Mouse (Mus musculus) gastrocnemius, postnatal 25 days (tissue): ENCODE results near the gene Pde11a. TPM values are rescaled to one million over a fixed set of nuclear protein-coding genes. Genes with fewer than 3 reads are reported as not detected.
"Not testable (repeated sequence)": the region's sequence is repeated elsewhere in the genome, so short reads cannot be mapped to it uniquely, and the experiment has no call there.

Experiments used
- DNase-seq: peaks from one replicate; pipeline ENCODE4 v3.0.0; 2022
- total RNA-seq, 2 experiments: library from RNA; stranded (reverse); gene quantifications; 1 replicate in 1 of 2; 2 replicates in 1 of 2; pipeline ENCODE4 v1.2.3; 2021

The Pde11a gene
- total RNA-seq, 2 experiments from 2014 or later, result 0.08 TPM; not detected in 1

DNA sequence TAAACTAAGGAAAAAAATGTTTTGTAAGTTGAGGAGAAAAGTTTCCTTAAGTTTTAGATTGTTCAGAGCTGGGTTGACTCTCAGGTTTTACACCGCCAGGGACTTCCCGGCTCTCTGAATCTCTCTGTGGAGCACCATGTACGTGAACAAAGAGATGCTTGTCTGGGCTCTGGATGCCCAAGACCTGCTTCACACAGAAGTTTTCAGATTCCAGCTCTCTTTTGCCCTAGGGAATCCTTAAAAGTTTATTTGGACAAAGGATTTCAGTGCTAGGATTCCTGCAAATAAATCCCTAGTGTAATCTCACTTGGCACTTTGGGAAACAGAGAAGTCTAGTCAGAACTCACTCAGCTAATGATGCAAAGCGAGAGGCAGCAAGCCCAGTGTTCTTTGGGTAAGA is 348.9 kb downstream of the Pde11a start:
- DNase-seq, result no peak

DNA sequence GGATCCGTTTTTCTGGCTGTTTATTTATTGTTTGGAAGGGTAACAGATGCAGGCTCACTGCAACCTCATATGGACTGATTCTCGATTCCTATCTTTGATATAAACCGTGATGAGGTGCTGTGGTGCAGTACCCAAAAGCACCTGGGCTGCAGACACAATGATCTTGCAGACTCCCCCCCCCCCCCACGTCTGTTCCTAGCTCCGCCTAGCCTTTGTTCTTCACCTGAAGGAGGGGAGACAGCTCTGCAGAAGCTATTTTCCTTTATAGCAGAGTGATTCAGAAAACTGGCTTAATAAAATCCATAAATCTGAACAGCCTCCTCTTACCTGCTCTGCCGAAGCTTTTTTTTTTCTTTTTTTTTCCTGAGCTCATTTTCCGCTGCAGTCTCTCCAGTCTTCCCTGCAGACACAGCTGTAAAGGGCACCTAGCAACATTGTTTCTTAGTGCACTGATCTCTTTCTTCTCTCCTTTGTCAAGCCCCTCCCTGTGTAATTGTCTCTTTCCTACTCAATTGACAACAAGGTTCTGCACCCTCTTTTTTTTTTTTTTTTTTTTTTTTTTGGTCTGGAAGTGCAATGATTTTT is 349.7 kb downstream of the Pde11a start:
- no peak for DNase-seq

DNA sequence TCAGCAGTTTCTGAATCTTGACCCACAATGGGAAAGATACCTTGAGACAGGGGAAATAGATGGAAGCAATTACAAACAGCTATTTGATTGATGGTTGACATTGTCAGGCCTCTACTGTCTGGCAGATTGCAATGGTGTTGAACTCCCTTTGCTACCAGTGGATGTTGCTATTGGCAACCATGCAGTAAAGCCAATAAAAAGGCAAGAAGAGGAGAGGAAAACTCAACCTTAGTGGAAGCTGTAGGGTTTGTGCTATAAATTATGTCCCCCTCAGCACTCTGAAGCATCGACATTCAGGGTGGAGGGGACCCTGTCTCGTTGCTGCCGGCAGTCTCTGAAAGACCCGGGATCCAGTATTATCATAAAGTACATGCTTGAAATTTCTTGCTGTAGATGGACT is 350.2 kb downstream of the Pde11a start:
- DNase-seq, result no peak

GRCm38 (mm10) chr2:75987739-75988138 is 350.8 kb downstream of the Pde11a start:
- DNase-seq, result no peak

- peak; percentile 33 for DNase-seq
Observed at GRCm38 (mm10) chr2:75985124-75985523, 353.4 kb downstream of the Pde11a start.

- DNase-seq, result no peak
Observed at GRCm38 (mm10) chr2:75983847-75984246, 354.7 kb downstream of the Pde11a start.

- no peak for DNase-seq
Observed at GRCm38 (mm10) chr2:75983091-75983490, 355.5 kb downstream of the Pde11a start.

DNA sequence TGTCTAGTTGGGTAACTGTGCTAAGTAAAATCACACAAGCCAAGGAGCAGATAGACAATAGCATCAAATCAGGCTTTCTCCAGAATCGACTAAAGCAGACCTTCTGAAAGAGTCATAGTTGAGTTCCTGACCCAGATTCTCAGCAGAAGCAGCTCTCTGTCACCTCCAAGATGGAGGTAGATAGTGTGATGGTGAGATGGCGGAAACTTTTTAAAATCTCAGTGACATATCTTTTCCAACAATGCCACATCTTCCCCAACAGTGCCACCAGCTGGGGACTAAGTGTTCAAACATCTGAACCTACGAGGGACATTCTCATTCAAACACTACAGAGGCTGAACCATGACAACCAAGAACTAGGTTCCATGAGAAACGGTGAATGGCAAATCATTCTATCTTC is 355.9 kb downstream of the Pde11a start:
- DNase-seq, result no peak

DNA sequence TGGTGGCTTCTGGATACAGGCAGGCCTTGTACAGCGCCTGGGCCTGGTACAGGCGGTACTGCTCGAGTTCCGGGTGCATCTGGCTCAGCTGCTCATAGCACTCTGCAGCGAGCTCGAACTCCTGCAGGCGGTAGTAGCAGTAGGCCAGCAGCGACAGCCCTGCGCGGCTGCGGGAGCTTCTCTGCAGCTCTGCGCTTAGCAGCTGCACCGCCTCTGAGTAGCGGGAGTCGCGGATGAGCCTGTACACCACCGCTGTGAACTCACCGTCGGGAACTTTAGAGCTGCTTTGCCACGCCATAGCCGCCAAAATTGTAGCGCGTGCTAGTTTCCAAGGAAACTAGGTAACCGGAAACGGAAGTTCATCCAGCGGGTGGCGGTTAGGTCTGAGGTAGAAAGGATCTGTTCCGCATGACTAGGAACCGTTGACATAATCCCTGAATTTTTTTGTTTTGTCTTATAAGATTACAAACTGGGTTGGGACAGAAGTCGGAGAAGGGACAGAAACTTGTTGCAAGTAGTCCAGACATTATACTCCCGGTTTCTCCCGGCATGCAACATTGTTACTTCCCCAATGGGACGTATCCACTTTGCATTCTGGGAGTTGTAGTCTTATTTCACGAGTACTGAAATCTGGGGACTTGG is 357.0 kb downstream of the Pde11a start, which contains the start of gene Ttc30a1:
Gene Ttc30a1 (minus strand): TSS at position 528 of the 642 bp plus-strand sequence.
- peak; percentile 57 for DNase-seq

DNA sequence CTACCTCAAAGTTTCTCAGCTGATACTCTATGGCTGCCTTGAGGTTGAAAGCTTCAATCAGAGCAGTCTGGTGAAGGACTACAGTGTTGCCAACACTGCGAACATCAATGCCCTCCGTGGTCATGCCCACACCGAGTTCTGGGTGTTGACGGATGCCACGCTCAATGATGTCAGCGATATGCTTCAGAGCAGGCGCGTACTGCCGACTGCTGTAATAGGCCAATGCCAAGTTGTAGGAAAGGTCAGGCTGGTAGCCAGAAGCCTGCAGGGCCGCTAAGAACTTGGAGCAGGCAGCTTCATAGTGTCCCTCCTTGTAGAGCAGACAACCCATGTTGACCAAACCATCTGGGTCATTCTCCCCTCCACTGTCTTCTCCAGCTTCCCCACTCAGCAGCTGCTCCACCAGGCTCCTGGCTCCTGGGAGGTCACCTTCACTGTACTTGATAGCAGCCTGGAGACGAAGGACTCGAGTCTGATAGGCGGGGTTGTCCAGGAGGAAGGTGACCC is 357.6 kb downstream of the Pde11a start:
- not testable (repeated sequence) for DNase-seq

DNA sequence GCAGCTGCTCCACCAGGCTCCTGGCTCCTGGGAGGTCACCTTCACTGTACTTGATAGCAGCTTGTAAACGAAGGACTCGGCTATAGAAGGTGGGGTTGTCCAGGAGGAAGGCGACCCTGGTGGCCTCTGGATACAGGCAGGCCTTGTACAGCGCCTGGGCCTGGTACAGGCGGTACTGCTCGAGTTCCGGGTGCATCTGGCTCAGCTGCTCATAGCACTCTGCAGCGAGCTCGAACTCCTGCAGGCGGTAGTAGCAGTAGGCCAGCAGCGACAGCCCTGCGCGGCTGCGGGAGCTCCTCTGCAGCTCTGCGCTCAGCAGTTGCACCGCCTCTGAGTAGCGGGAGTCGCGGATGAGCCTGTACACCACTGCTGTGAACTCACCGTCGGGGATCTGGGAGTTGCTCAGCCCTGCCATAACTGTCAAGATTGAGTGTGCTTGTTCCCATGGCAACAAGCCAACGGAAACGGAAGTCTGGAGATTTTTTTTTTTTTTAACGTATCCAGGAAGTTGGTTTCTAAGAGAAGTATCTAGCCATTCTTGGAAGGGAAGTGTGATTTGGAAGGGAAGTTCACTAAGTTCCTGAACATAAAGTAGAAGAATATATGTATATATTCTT is 360.7 kb downstream of the Pde11a start, which contains the start of gene Ttc30a2:
Gene Ttc30a2 (minus strand): TSS at position 419 of the 617 bp plus-strand sequence.
- DNase-seq, result not testable (repeated sequence)

DNA sequence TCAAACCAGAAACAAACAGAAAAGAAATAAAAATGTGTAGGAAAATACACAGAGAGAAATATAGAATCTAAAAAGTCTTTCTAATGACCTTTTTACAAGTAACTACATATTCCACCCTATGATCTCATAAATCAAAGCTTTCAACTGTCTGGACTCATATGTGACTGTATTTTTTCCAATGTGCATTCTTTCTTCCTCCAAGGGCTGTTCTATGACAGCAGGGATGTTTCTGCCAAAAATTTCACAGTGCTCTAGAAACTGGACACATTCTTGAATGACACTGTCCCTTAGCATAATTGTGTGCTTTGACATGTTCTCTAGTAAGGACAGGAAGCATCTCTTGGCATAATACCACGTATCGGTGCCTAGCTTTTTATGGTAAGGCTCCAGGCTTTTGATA is 362.5 kb downstream of the Pde11a start:
- DNase-seq, result not testable (repeated sequence)

GRCm38 (mm10) chr2:75974131-75974530 is 364.4 kb downstream of the Pde11a start:
- no peak for DNase-seq

DNA sequence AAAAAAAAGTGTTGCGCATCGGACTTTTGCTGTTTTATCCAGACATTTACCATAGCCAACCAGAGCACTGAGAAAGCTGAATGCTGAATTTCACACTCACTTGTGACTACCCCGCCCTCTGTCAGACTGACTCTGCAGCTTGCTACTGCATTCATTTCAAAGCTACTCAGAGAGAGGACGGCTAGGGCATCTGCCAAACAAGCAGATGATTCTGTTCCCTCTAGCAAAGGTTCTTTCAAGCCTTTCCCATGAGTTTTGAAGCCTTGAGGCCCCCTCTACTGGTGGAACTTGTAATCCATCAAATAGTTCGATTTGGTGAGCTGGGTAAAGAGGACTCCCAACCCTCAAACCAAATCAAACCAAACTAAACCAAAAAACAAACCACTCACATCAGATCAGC is 373.6 kb downstream of the Pde11a start:
- DNase-seq, result peak; percentile 47

GRCm38 (mm10) chr2:75964512-75964911 is 374.1 kb downstream of the Pde11a start:
- peak; percentile 36 for DNase-seq

DNA sequence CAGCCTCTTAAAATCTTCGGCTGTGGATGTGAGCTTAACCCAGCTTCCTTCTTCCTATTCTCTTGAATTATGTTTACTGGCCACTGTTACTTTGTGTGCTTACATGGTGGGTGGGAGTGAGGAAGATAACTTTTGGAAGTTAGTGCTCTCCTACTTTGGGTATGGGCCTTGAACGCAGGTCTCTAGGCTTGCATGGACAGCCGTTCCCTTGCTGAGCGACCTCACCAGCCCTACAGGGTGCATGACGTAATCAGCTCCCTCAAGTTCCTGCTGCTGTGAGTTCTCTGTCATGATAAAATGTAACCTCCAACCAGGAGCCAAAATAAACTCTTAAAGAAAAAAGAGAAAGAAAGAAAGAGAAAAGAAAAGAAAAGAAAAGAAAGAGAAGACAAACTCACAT is 374.5 kb downstream of the Pde11a start:
- DNase-seq, result no peak

DNA sequence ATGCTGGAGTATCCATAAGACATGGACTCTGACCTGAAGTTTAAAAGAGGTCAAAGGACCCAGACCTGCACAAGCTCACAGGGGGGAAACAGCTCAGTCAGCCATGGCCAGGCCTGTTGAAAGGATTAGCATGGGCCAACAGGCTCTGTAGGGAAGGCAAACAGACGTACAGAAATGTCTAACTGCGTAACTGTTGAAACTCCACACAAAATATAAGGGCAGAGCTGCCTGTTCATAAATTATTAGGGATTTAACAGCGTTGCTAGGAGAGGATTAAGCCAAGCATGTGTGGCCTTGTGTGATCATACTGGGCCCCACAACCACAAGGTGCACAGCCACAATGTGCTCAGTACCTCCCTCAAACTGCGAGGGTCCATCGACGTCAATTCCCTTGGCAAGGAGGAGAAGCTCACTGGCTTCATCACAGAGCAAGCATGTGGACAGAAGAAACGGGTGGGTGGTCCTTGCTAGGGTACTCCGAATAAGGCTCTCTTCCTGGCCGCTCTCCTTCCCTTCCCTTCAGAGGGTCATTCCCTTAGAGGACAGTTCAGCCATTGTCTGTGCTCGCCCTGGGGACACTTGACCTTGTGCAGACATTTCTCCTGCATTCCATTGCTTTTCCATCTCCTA is 375.2 kb downstream of the Pde11a start:
- DNase-seq, result no peak

GRCm38 (mm10) chr2:75960366-75961330 is 377.9 kb downstream of the Pde11a start:
- no peak for DNase-seq

DNA sequence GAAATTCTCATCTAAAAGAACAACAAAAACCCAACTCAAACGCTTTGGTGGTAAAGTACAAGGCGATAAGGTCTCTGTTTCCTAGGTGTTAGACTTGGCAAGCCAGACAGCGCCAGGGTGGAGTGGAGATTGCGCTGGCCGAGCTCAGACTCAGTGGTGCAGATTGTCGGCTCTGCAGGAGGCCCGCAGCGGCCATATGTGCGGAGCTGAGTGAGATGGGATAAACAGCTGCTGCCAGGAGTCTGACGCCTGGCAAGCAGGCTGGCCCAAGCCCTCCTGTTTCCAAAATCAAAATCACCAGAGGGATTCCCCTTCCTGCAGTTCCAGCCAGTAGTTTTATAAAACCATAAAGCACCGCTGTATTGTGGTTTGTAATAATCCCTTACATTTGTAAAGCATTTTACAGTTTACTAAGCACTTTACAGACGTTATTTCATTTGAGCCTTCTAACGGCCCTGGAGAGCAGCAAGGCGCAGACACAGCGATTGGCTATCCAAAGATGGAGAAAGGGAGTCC is 378.7 kb downstream of the Pde11a start:
- DNase-seq, result no peak

- DNase-seq, result no peak
Observed at GRCm38 (mm10) chr2:75959183-75959849, 379.3 kb downstream of the Pde11a start.

GRCm38 (mm10) chr2:75955709-75956108 is 382.9 kb downstream of the Pde11a start:
- no peak for DNase-seq
